Mouse (Mus musculus) embryonic fibroblast, embryonic 13.5 days (primary cell): Measurements from ENCODE around the gene Rspo1.

ENCODE experiments used
- CTCF ChIP-seq: IDR thresholded peaks from 2 replicates; pipeline ENCODE4 v1.5.1; 2011; ENCODE audit warnings: mild to moderate bottlenecking, control low read depth, low read length, moderate library complexity, borderline replicate concordance; ENCODE audit not compliant: insufficient read depth
- POLR2A ChIP-seq: IDR thresholded peaks from 2 replicates; pipeline ENCODE4 v1.6.1; 2011; ENCODE audit warnings: low read depth, mild to moderate bottlenecking, control low read depth, low read length, moderate library complexity

GRCm38 (mm10) chr4:125020780-125021538 lies 34.7 kb downstream of the Rspo1 start:
- no peak for TF ChIP-seq CTCF
- no peak for TF ChIP-seq POLR2A
